Mouse (Mus musculus) small intestine, adult 2 months (tissue): ENCODE data around the gene Slc29a1.
A peak's percentile ranks its signal among the peaks of the same experiment; 100 is the strongest.

Source experiments
- CTCF ChIP-seq: fragments of 200-500 bp; IDR thresholded peaks from 2 replicates; pipeline ENCODE4 v1.5.1; 2012; ENCODE audit warnings: low read depth, mild to moderate bottlenecking, control low read depth, inconsistent platforms, low read length, moderate library complexity, mixed read lengths; ENCODE audit not compliant: insufficient replicate concordance, insufficient read length; ENCODE audit errors: extremely low read depth
- POLR2A ChIP-seq: fragments of 200-500 bp; IDR thresholded peaks from 2 replicates; pipeline ENCODE4 v1.6.1; 2012; ENCODE audit warnings: low read depth, mild to moderate bottlenecking, control low read depth, inconsistent platforms, low read length, moderate library complexity

GRCm38 (mm10) chr17:45626577-45627134 lies 27.2 kb upstream of the Slc29a1 start:
- TF ChIP-seq CTCF (peak; percentile 71; the same call in 1 of the 2 replicates), POLR2A (no peak)
